Mouse (Mus musculus) erythroblast, embryonic 14.5 days (primary cell): Measurements from ENCODE around the gene Rflnb. TPM values are rescaled to one million over a fixed set of nuclear protein-coding genes. Genes with fewer than 3 reads are reported as not detected.

Source experiments
- H3K27me3 ChIP-seq: 2 replicates; pipeline ENCODE4 v1.6.1; 2012; ENCODE audit warnings: inconsistent platforms; ENCODE audit not compliant: control insufficient read depth
- H3K36me3 ChIP-seq: 2 replicates; pipeline ENCODE4 v1.6.1; 2012; ENCODE audit warnings: mild to moderate bottlenecking, inconsistent platforms; ENCODE audit not compliant: control insufficient read depth
- H3K4me1 ChIP-seq: 2 replicates; pipeline ENCODE4 v1.6.1; 2012; ENCODE audit warnings: inconsistent platforms; ENCODE audit not compliant: control insufficient read depth
- H3K4me3 ChIP-seq: replicated peaks from 2 replicates; pipeline ENCODE3; 2012; ENCODE audit warnings: moderate library complexity, mild to moderate bottlenecking, inconsistent platforms
- H3K9me3 ChIP-seq: 2 replicates; pipeline ENCODE4 v1.6.1; 2012; ENCODE audit warnings: low read length, inconsistent platforms, mixed read lengths; ENCODE audit not compliant: control insufficient read depth
- GATA1 ChIP-seq: IDR thresholded peaks from 2 replicates; pipeline ENCODE4 v1.6.1; 2012; ENCODE audit warnings: low read length, inconsistent platforms, mixed read lengths
- TAL1 ChIP-seq: IDR thresholded peaks from 3 replicates; pipeline ENCODE4 v1.6.1; 2012; ENCODE audit warnings: low read length, inconsistent platforms, mixed read lengths
- polyA plus RNA-seq: library from polyadenylated mRNA; stranded (reverse); fragments of >175 nt; gene quantifications from 2 replicates; pipeline ENCODE4 v1.2.3, GENCODE M21; 2012

Rflnb gene
- polyA plus RNA-seq, 1 experiment = 0.06 TPM

DNA sequence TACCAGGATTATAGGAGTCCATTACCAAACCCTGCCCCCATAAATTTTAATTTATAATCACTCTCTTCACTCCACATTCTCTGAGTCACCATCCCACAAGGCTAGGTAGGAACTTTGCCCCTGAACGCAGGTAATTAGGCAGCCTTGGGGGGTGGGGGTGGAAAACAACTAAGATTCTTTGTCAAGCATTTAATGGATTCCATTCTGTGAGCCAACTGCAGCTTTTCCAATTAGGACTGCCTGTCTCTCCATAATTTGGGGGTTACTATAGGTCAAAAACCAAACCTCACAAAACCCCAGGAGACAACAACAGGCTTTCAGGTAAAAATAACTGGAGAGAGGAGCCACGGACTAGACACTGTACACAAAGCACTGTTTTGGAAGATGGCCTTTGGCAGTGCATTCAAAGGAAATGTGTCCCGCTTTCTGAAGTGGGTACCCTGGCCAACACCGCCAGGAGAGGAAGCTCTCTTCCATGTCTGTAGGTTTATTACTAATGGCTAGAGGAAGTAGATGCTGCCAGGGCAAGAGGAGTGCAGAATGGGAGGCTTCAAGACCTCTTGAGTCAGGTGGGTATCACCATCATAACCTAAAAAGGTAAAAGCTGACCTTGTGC is 13.3 kb upstream of the Rflnb start:
- Histone ChIP-seq H3K9me3 (no peaks in the 10 kb centered on the region), H3K27me3 (no peaks in the 10 kb centered on the region), H3K4me3 (no peak overlapping the region), H3K36me3 (peaks cover 4% of the 10 kb centered on the region), H3K4me1 (no peaks in the 10 kb centered on the region)
- TF ChIP-seq GATA1 = no peak
- TF ChIP-seq TAL1 = no peak

- Histone ChIP-seq H3K4me3 (no peak overlapping the region), H3K4me1 (no peaks in the 10 kb centered on the region), H3K27me3 (no peaks in the 10 kb centered on the region), H3K36me3 (peaks cover 1% of the 10 kb centered on the region; the same call in 1 of the 2 replicates), H3K9me3 (no peaks in the 10 kb centered on the region)
- TF ChIP-seq GATA1 (no peak), TAL1 (no peak)
Observed at GRCm38 (mm10) chr11:76040106-76040505, 12.5 kb upstream of the Rflnb start.

DNA sequence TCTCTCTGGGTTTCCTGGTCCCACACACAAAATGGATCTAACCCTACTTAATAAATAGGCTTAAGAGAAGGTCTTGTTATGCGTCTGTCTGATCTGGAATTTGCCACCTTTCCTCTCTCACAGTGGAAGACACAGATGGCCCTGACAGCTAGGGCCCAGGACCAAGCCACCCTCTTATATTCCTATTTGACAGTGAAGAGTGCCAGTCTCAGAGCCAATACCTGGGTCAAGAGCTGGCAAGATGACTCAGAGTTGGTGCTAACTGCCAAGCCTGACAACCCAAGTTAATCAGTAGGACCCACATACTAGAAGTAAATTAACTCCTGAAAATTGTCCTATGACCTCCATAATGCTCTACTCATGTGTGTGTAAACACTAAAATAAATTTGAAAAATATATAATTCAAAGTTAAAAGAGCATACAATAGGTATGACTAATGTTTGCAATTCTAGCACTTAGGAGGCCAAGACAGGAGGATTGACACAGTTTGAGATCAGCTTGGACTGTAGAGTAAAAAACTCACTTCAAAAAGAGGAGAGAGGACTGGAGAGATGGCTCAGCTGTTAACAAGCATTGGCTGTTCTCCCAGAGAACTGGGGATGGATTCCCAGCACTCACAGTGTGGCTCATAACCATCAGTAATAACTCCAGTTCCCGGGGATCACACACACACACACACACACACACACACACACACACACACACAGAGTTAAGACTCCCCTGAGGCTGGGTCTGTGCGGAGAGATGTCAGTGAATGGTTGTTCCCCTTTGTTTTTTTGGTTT is 11.9 kb upstream of the Rflnb start:
- no peak overlapping the region for H3K4me3 ChIP-seq
- no peaks in the 10 kb centered on the region for H3K27me3 ChIP-seq
- H3K9me3 ChIP-seq = no peaks in the 10 kb centered on the region
- TF ChIP-seq GATA1 (no peak), TAL1 (no peak)
- H3K36me3 ChIP-seq = no peaks in the 10 kb centered on the region
- no peaks in the 10 kb centered on the region for H3K4me1 ChIP-seq

GRCm38 (mm10) chr11:76037581-76038294 is 10.2 kb upstream of the Rflnb start:
- TF ChIP-seq GATA1 = no peak
- TF ChIP-seq TAL1 = no peak
- H3K9me3 ChIP-seq = no peaks in the 10 kb centered on the region
- H3K4me1 ChIP-seq = no peaks in the 10 kb centered on the region
- no peaks in the 10 kb centered on the region for H3K27me3 ChIP-seq
- H3K36me3 ChIP-seq = no peaks in the 10 kb centered on the region
- no peak overlapping the region for H3K4me3 ChIP-seq

DNA sequence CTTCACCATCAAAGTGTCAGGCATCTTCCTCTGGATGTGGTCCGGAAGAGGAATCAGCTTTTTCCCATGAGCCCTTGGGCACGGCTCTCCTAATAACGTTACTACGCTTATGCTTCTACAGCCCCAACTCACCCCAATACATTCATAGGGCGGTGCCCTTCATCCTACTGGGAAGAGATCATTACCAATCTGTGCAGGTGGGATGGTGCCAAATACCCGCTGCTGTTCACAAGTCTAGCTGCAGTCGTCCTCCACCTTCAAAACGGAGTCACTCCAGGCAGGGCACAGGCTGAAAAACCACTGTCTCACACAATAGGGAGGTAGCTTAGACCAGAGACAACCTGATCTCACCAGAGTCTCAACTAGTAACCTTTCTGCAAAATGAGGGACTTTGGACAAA is 7.6 kb upstream of the Rflnb start:
- Histone ChIP-seq H3K4me1 (no peaks in the 10 kb centered on the region), H3K36me3 (no peaks in the 10 kb centered on the region), H3K9me3 (no peaks in the 10 kb centered on the region), H3K27me3 (peaks cover 1% of the 10 kb centered on the region), H3K4me3 (no peak overlapping the region)
- TF ChIP-seq TAL1 (no peak), GATA1 (no peak)

DNA sequence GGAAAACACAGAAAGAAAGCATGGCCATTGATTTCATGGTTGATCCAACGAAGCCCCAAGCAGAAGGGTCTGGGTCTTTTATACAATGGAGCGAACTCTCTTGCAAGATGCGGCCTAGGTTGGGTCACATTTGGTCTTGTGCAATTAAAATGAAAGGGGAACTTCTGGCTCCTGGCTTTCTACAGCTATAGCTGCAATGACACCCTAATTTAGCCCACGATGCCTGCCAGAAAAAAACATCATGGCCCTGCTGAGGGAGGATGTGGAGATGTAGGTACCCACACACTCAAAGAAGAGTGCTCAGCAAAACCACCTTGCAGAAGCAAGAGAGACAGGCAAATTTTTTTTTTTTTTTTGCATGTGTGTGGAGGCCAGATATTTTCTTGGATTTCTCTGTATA is 6.3 kb upstream of the Rflnb start:
- TF ChIP-seq TAL1 (no peak), GATA1 (no peak)
- H3K9me3 ChIP-seq = no peaks in the 10 kb centered on the region
- no peak overlapping the region for H3K4me3 ChIP-seq
- no peaks in the 10 kb centered on the region for H3K36me3 ChIP-seq
- no peaks in the 10 kb centered on the region for H3K4me1 ChIP-seq
- peaks cover 12% of the 10 kb centered on the region for H3K27me3 ChIP-seq

DNA sequence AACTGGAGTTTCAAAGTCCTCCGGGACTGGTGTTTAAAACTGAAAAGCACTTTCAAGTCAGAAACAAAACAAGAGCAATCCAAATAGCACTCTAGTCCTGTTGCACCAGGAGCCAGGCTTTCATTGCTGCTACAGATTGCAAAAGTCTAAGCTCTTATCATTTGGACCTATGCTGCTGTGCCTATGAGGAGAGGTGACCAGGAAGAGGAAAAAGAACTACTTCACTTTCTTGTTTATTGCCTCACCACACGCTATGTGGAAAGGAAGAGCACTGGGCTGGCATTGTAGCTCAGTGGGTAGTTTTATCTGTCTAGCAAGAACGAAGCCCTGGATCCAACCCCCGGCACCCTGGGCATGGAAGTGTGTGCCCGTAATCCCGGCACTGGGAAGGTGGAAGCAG is 5.8 kb upstream of the Rflnb start:
- no peaks in the 10 kb centered on the region for H3K9me3 ChIP-seq
- TF ChIP-seq GATA1 (no peak), TAL1 (no peak)
- no peaks in the 10 kb centered on the region for H3K4me1 ChIP-seq
- peaks cover 13% of the 10 kb centered on the region for H3K27me3 ChIP-seq
- no peak overlapping the region for H3K4me3 ChIP-seq
- H3K36me3 ChIP-seq = no peaks in the 10 kb centered on the region

DNA sequence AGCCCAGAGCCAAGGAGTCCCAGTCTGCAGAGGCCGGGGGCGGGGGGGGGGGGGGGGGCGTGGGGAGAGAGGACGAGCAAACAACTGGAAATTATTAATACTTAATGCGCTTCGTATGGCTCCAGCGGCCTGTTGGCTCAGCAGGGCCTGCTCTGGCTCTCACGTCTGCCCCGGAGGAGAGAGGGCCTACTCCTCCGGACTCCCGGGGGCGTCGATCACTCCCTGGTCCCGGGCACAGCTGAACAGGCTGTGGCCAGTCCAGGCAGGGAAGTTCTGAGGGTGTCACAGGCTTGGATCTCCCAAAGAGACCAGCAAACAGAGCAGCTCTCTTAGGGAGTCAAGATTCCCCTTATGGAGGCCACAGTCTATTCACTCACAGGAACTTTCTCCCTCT is 487 bp upstream of the Rflnb start:
- Histone ChIP-seq H3K36me3 (no peaks in the 10 kb centered on the region), H3K4me1 (peaks cover 13% of the 10 kb centered on the region), H3K9me3 (no peaks in the 10 kb centered on the region), H3K4me3 (peak overlapping the region; percentile 61), H3K27me3 (peaks cover 49% of the 10 kb centered on the region)
- no peak for TF ChIP-seq TAL1
- no peak for TF ChIP-seq GATA1

- Histone ChIP-seq H3K27me3 (peaks cover 49% of the 10 kb centered on the region), H3K4me1 (peaks cover 13% of the 10 kb centered on the region), H3K36me3 (no peaks in the 10 kb centered on the region), H3K9me3 (no peaks in the 10 kb centered on the region), H3K4me3 (peak overlapping the region; percentile 61)
- TF ChIP-seq TAL1 (no peak), GATA1 (no peak)
Observed at GRCm38 (mm10) chr11:76026527-76027138, 949 bp downstream of the Rflnb start.
